Mouse (Mus musculus): Measurements from ENCODE around the gene Cnmd. TPM values are rescaled to one million over a fixed set of nuclear protein-coding genes. Genes with fewer than 3 reads are reported as not detected.
A peak's percentile ranks its signal among the peaks of the same experiment; 100 is the strongest.

Cnmd gene
- polyA plus RNA-seq (2015; fragmentation: Nextera tagmentation; extraction: Ambion mirVana) = 9.4 and 11.2 TPM in 2 replicates

DNA sequence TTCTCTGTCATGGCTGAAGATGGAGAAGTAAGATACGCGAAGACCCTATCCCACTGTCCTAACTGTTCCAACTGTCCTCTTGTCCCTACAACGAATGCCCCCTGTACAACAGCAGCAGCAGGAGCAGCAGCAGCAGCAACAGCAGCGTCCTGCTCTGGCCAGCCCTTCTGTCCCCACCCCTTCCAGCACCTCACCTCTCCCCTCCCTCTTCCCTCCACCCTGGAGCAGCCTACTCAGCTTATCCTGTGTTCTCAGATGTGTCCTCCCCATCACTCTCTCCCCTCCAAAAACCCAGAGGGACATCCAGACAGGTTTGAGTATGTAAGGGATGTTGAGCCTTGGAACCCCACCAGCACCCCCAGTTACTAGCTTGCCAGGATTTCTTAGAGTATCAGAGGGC, at the start of gene Cnmd:
Gene Cnmd, minus strand, starts transcription at position 170 of the 400 bp plus-strand sequence.
- peak within 1 kb of the TSS; percentile 52 for H3K9ac ChIP-seq (ENCODE audit: low read length)
- ATAC-seq (ENCODE audit: low read depth) = no peak
- peak within 1 kb of the TSS; percentile 44 for H3K4me3 ChIP-seq (ENCODE audit: low read length)
- H3K36me3 ChIP-seq (ENCODE audit: control insufficient read depth, insufficient read depth, low read length) = no peaks in the 10 kb centered on the region
- peak within 1 kb of the TSS; percentile 54 for H3K4me2 ChIP-seq (ENCODE audit: low read depth, low read length)
- 51% methylated on average over 4 of the region's 4 CpGs for WGBS
- no peaks in the 10 kb centered on the region; the same call in 1 of the 2 replicates for H3K4me1 ChIP-seq (replicated peaks; ENCODE audit: control insufficient read depth, insufficient read depth, low read length)
- peaks cover 2% of the 10 kb centered on the region for H3K27me3 ChIP-seq (ENCODE audit: control insufficient read depth, insufficient read depth, low read depth, low read length)
- peak within 1 kb of the TSS; percentile 79 for H3K27ac ChIP-seq (ENCODE audit: low read length)
- H3K9me3 ChIP-seq (ENCODE audit: control insufficient read depth, low read length) = no peaks in the 10 kb centered on the region

GRCm38 (mm10) chr14:79711301-79711700, 49.3 kb upstream of the Cnmd start:
- 88% methylated on average over 4 of the region's 4 CpGs for WGBS
- Histone ChIP-seq H3K27ac (ENCODE audit: low read length) (no peak overlapping the region), H3K4me3 (ENCODE audit: low read length) (no peak overlapping the region), H3K9ac (ENCODE audit: low read length) (no peak overlapping the region), H3K27me3 (ENCODE audit: control insufficient read depth, insufficient read depth, low read depth, low read length) (no peaks in the 10 kb centered on the region), H3K4me2 (ENCODE audit: low read depth, low read length) (no peak overlapping the region), H3K4me1 (replicated peaks; ENCODE audit: control insufficient read depth, insufficient read depth, low read length) (no peaks in the 10 kb centered on the region), H3K9me3 (ENCODE audit: control insufficient read depth, low read length) (no peaks in the 10 kb centered on the region), H3K36me3 (ENCODE audit: control insufficient read depth, insufficient read depth, low read length) (no peaks in the 10 kb centered on the region)
- ATAC-seq (ENCODE audit: low read depth) = no peak

GRCm38 (mm10) chr14:79703523-79704172, 41.7 kb upstream of the Cnmd start:
- Histone ChIP-seq H3K4me2 (ENCODE audit: low read depth, low read length) (no peak overlapping the region), H3K9me3 (ENCODE audit: control insufficient read depth, low read length) (no peaks in the 10 kb centered on the region), H3K4me3 (ENCODE audit: low read length) (no peak overlapping the region), H3K27ac (ENCODE audit: low read length) (no peak overlapping the region), H3K27me3 (ENCODE audit: control insufficient read depth, insufficient read depth, low read depth, low read length) (no peaks in the 10 kb centered on the region), H3K4me1 (replicated peaks; ENCODE audit: control insufficient read depth, insufficient read depth, low read length) (no peaks in the 10 kb centered on the region), H3K9ac (ENCODE audit: low read length) (no peak overlapping the region), H3K36me3 (ENCODE audit: control insufficient read depth, insufficient read depth, low read length) (no peaks in the 10 kb centered on the region)
- WGBS = 56% methylated on average over 22 of the region's 22 CpGs
- 0 out of 2 replicates have a peak, but pooled peaks have one; percentile 28 for ATAC-seq (ENCODE audit: low read depth)

DNA sequence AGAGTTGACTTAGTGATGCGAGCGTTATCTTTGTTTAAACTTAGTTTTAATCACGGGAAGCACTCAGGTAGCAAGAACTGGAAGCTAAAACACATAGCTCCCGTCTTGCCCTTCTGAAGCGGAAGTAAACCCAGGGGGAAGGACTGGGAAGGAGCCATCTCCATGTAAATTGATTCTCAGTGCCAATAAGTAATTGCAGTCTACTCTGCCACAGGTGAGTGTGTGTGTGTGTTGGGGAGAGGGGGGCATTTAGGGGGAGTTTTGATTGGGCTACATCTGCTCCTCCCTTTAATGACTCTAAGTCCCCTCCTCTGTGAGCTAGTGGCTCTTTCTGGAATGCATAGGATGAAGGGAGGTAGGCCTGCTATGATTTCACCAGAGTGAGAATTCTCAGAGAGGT, 39.6 kb upstream of the Cnmd start:
- H3K9ac ChIP-seq (ENCODE audit: low read length) = no peak overlapping the region
- ATAC-seq (ENCODE audit: low read depth) = no peak
- 28% methylated on average over 5 of the region's 5 CpGs for WGBS

DNA sequence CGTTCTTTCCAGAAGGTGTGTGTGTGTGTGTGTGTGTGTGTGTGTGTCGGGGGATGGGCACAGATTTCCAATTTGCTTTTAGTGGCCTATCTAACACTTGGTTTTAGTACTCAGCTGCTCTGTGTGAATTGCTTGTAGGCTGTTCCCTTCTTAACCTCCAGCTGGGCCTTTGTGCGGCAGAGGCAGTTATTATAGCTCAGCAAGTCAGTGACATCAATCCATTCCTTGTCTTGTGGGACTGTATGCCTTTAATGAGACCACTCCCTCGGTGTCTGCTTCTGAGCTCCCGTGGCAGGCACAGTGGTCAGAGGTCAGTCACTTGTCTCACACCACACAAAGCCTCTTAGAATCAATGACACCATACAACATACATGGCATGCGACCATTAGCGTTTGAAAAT, 39.1 kb upstream of the Cnmd start:
- no peak overlapping the region for H3K4me3 ChIP-seq (ENCODE audit: low read length)
- no peaks in the 10 kb centered on the region for H3K9me3 ChIP-seq (ENCODE audit: control insufficient read depth, low read length)
- WGBS = 50% methylated on average over 7 of the region's 7 CpGs
- H3K27me3 ChIP-seq (ENCODE audit: control insufficient read depth, insufficient read depth, low read depth, low read length) = no peaks in the 10 kb centered on the region
- H3K27ac ChIP-seq (ENCODE audit: low read length) = no peak overlapping the region
- no peak for ATAC-seq (ENCODE audit: low read depth)
- H3K4me2 ChIP-seq (ENCODE audit: low read depth, low read length) = no peak overlapping the region
- no peak overlapping the region for H3K9ac ChIP-seq (ENCODE audit: low read length)
- no peaks in the 10 kb centered on the region for H3K36me3 ChIP-seq (ENCODE audit: control insufficient read depth, insufficient read depth, low read length)
- no peaks in the 10 kb centered on the region for H3K4me1 ChIP-seq (replicated peaks; ENCODE audit: control insufficient read depth, insufficient read depth, low read length)

More for the DNA sequence above, 39.6 kb upstream of the Cnmd start:
- Histone ChIP-seq H3K4me3 (ENCODE audit: low read length) (no peak overlapping the region), H3K36me3 (ENCODE audit: control insufficient read depth, insufficient read depth, low read length) (no peaks in the 10 kb centered on the region), H3K4me1 (replicated peaks; ENCODE audit: control insufficient read depth, insufficient read depth, low read length) (no peaks in the 10 kb centered on the region), H3K27ac (ENCODE audit: low read length) (no peak overlapping the region), H3K4me2 (ENCODE audit: low read depth, low read length) (no peak overlapping the region), H3K9me3 (ENCODE audit: control insufficient read depth, low read length) (no peaks in the 10 kb centered on the region), H3K27me3 (ENCODE audit: control insufficient read depth, insufficient read depth, low read depth, low read length) (no peaks in the 10 kb centered on the region)

- Histone ChIP-seq H3K27me3 (ENCODE audit: control insufficient read depth, insufficient read depth, low read depth, low read length) (no peaks in the 10 kb centered on the region), H3K9me3 (ENCODE audit: control insufficient read depth, low read length) (no peaks in the 10 kb centered on the region), H3K4me3 (ENCODE audit: low read length) (no peak overlapping the region), H3K4me1 (replicated peaks; ENCODE audit: control insufficient read depth, insufficient read depth, low read length) (no peaks in the 10 kb centered on the region), H3K36me3 (ENCODE audit: control insufficient read depth, insufficient read depth, low read length) (no peaks in the 10 kb centered on the region), H3K4me2 (ENCODE audit: low read depth, low read length) (no peak overlapping the region), H3K9ac (ENCODE audit: low read length) (no peak overlapping the region), H3K27ac (ENCODE audit: low read length) (no peak overlapping the region)
- ATAC-seq (ENCODE audit: low read depth) = no peak
- 45% methylated on average over 6 of the region's 6 CpGs for WGBS
Observed at GRCm38 (mm10) chr14:79699381-79699780, 37.4 kb upstream of the Cnmd start.

- Histone ChIP-seq H3K9ac (ENCODE audit: low read length) (no peak overlapping the region), H3K4me1 (replicated peaks; ENCODE audit: control insufficient read depth, insufficient read depth, low read length) (no peaks in the 10 kb centered on the region), H3K4me2 (ENCODE audit: low read depth, low read length) (no peak overlapping the region), H3K27me3 (ENCODE audit: control insufficient read depth, insufficient read depth, low read depth, low read length) (no peaks in the 10 kb centered on the region), H3K9me3 (ENCODE audit: control insufficient read depth, low read length) (no peaks in the 10 kb centered on the region), H3K4me3 (ENCODE audit: low read length) (no peak overlapping the region), H3K27ac (ENCODE audit: low read length) (no peak overlapping the region), H3K36me3 (ENCODE audit: control insufficient read depth, insufficient read depth, low read length) (no peaks in the 10 kb centered on the region)
- ATAC-seq (ENCODE audit: low read depth) = no peak
- 74% methylated on average over 7 of the region's 7 CpGs for WGBS
Observed at GRCm38 (mm10) chr14:79690068-79690844, 28.3 kb upstream of the Cnmd start.

GRCm38 (mm10) chr14:79680652-79681051, 18.7 kb upstream of the Cnmd start:
- Histone ChIP-seq H3K4me1 (replicated peaks; ENCODE audit: control insufficient read depth, insufficient read depth, low read length) (peaks cover 7% of the 10 kb centered on the region), H3K9me3 (ENCODE audit: control insufficient read depth, low read length) (no peaks in the 10 kb centered on the region), H3K27me3 (ENCODE audit: control insufficient read depth, insufficient read depth, low read depth, low read length) (no peaks in the 10 kb centered on the region), H3K4me3 (ENCODE audit: low read length) (no peak overlapping the region), H3K4me2 (ENCODE audit: low read depth, low read length) (no peak overlapping the region), H3K9ac (ENCODE audit: low read length) (no peak overlapping the region), H3K36me3 (ENCODE audit: control insufficient read depth, insufficient read depth, low read length) (no peaks in the 10 kb centered on the region), H3K27ac (ENCODE audit: low read length) (no peak overlapping the region)
- 43% methylated on average over 5 of the region's 5 CpGs for WGBS
- peak; percentile 26; the same call in 1 of the 2 replicates for ATAC-seq (ENCODE audit: low read depth)

GRCm38 (mm10) chr14:79677891-79678687, 16.1 kb upstream of the Cnmd start:
- no peaks in the 10 kb centered on the region for H3K27me3 ChIP-seq (ENCODE audit: control insufficient read depth, insufficient read depth, low read depth, low read length)
- H3K4me3 ChIP-seq (ENCODE audit: low read length) = no peak overlapping the region
- no peaks in the 10 kb centered on the region for H3K36me3 ChIP-seq (ENCODE audit: control insufficient read depth, insufficient read depth, low read length)
- no peak overlapping the region for H3K27ac ChIP-seq (ENCODE audit: low read length)
- H3K4me2 ChIP-seq (ENCODE audit: low read depth, low read length) = no peak overlapping the region
- ATAC-seq (ENCODE audit: low read depth) = no peak
- peaks cover 7% of the 10 kb centered on the region for H3K4me1 ChIP-seq (replicated peaks; ENCODE audit: control insufficient read depth, insufficient read depth, low read length)
- H3K9ac ChIP-seq (ENCODE audit: low read length) = no peak overlapping the region
- no peaks in the 10 kb centered on the region for H3K9me3 ChIP-seq (ENCODE audit: control insufficient read depth, low read length)
- 51% methylated on average over 14 of the region's 14 CpGs for whole genome bisulfite sequencing

All from lung, embryonic 16.5 days (tissue).